Mouse (Mus musculus) macrophage (primary cell): ENCODE results near the gene Tkfc. TPM values are rescaled to one million over a fixed set of nuclear protein-coding genes. Genes with fewer than 3 reads are reported as not detected.
A peak's percentile ranks its signal among the peaks of the same experiment; 100 is the strongest.
"Not testable (repeated sequence)": the region's sequence is repeated elsewhere in the genome, so short reads cannot be mapped to it uniquely, and the experiment has no call there.

Experiments
- H3K27ac ChIP-seq: fragments of 350-480 bp; formaldehyde crosslinking; 2 replicates; pipeline ENCODE4 v1.9.0; 2021
- H3K36me3 ChIP-seq: fragments of 350-480 bp; formaldehyde crosslinking; 2 replicates; pipeline ENCODE4 v1.9.0; 2021; ENCODE audit errors: inconsistent target
- H3K4me3 ChIP-seq: fragments of 350-480 bp; formaldehyde crosslinking; 2 replicates; pipeline ENCODE4 v1.9.0; 2021; ENCODE audit errors: inconsistent target
- H3K79me2 ChIP-seq: fragments of 350-480 bp; formaldehyde crosslinking; 2 replicates; pipeline ENCODE4 v1.9.0; 2021; ENCODE audit errors: inconsistent target
- WGBS: methylation state at CpG from one replicate; pipeline ENCODE4 v1.1.7; 2026; ENCODE audit warnings: inconsistent platforms; ENCODE audit not compliant: missing documents; 5-methylcytosine and 5-hydroxymethylcytosine counted together
- polyA plus RNA-seq: library from polyadenylated mRNA; stranded (reverse); fragments of 250-400 nt; gene quantifications from 3 replicates; pipeline ENCODE4 v1.2.4, GENCODE M21; 2018; ENCODE audit warnings: inconsistent platforms

Tkfc gene
- polyA plus RNA-seq, 1 experiment from 2014 or later = 5.9 TPM

GRCm38 (mm10) chr19:10569627-10570026, 35.8 kb downstream of the Tkfc start:
- 96% methylated on average over 6 of the region's 6 CpGs for WGBS
- H3K79me2 ChIP-seq = no peaks in the 10 kb centered on the region
- H3K36me3 ChIP-seq = peaks cover 18% of the 10 kb centered on the region; the same call in 1 of the 2 replicates
- H3K27ac ChIP-seq = no peak overlapping the region
- no peak overlapping the region for H3K4me3 ChIP-seq

- Histone ChIP-seq H3K36me3 (no peaks in the 10 kb centered on the region), H3K79me2 (no peaks in the 10 kb centered on the region), H3K27ac (no peak overlapping the region), H3K4me3 (no peak overlapping the region)
- 69% methylated on average over 4 of the region's 4 CpGs for WGBS
These were observed 40.2 kb downstream of the Tkfc start for GRCm38 (mm10) chr19:10565217-10565616.

- Histone ChIP-seq H3K79me2 (no peaks in the 10 kb centered on the region), H3K36me3 (no peaks in the 10 kb centered on the region), H3K27ac (no peak overlapping the region), H3K4me3 (no peak overlapping the region)
- WGBS = 77% methylated on average over 6 of the region's 6 CpGs
These were observed 41.2 kb downstream of the Tkfc start for GRCm38 (mm10) chr19:10564278-10564677.

- Histone ChIP-seq H3K27ac (no peak overlapping the region), H3K4me3 (no peak overlapping the region), H3K79me2 (no peaks in the 10 kb centered on the region), H3K36me3 (no peaks in the 10 kb centered on the region)
- whole genome bisulfite sequencing = 91% methylated on average over 5 of the region's 5 CpGs
These were observed 43.1 kb downstream of the Tkfc start for GRCm38 (mm10) chr19:10562351-10562750.

- no peaks in the 10 kb centered on the region for H3K36me3 ChIP-seq
- no peaks in the 10 kb centered on the region for H3K79me2 ChIP-seq
- H3K4me3 ChIP-seq = no peak overlapping the region
- no peak overlapping the region for H3K27ac ChIP-seq
- 84% methylated on average over 6 of the region's 6 CpGs for WGBS
These were observed 43.7 kb downstream of the Tkfc start for GRCm38 (mm10) chr19:10561558-10562314.

- WGBS = 76% methylated on average over 4 of the region's 5 CpGs
- Histone ChIP-seq H3K79me2 (no peaks in the 10 kb centered on the region), H3K4me3 (no peak overlapping the region), H3K27ac (no peak overlapping the region), H3K36me3 (no peaks in the 10 kb centered on the region)
These were observed 45.3 kb downstream of the Tkfc start for GRCm38 (mm10) chr19:10560108-10560507.

- not testable (repeated sequence) for H3K4me3 ChIP-seq, H3K79me2 ChIP-seq, H3K36me3 ChIP-seq, H3K27ac ChIP-seq
- WGBS = 73% methylated on average over 4 of the region's 4 CpGs
These were observed 47.5 kb downstream of the Tkfc start for GRCm38 (mm10) chr19:10557837-10558375.

- WGBS = 88% methylated on average over 2 of the region's 2 CpGs
- Histone ChIP-seq H3K36me3 (no peaks in the 10 kb centered on the region), H3K27ac (no peak overlapping the region), H3K4me3 (no peak overlapping the region), H3K79me2 (no peaks in the 10 kb centered on the region)
These were observed 48.0 kb downstream of the Tkfc start for GRCm38 (mm10) chr19:10557430-10557829.

GRCm38 (mm10) chr19:10557001-10557400, 48.5 kb downstream of the Tkfc start:
- WGBS = 82% methylated on average over 2 of the region's 2 CpGs
- no peak overlapping the region for H3K4me3 ChIP-seq
- H3K27ac ChIP-seq = no peak overlapping the region
- no peaks in the 10 kb centered on the region for H3K36me3 ChIP-seq
- no peaks in the 10 kb centered on the region for H3K79me2 ChIP-seq

- H3K27ac ChIP-seq = no peak within 1 kb of the TSS
- H3K79me2 ChIP-seq = no peaks in the 10 kb centered on the region
- no peaks in the 10 kb centered on the region for H3K36me3 ChIP-seq
- 2% methylated on average over 43 of the region's 43 CpGs for WGBS
- peak within 1 kb of the TSS; percentile 58 for H3K4me3 ChIP-seq
These were observed 49.6 kb downstream of the Tkfc start, which contains the start of gene Tmem216 for GRCm38 (mm10) chr19:10555624-10556510. Gene Tmem216 (minus strand): TSS chr19:10556238.

GRCm38 (mm10) chr19:10539454-10539853, 66.0 kb downstream of the Tkfc start:
- WGBS = 89% methylated on average over 5 of the region's 5 CpGs
- Histone ChIP-seq H3K27ac (no peak overlapping the region), H3K4me3 (no peak overlapping the region), H3K36me3 (peaks cover 92% of the 10 kb centered on the region), H3K79me2 (no peaks in the 10 kb centered on the region)

Other genes with a start within 250 kb of the Tkfc start
- gene Syt7, start 216.6 kb downstream of the Tkfc start, polyA plus RNA-seq = not detected in 3 replicates
- 0.09 to 0.19 TPM in 2 of 3 replicates, not detected in the other for gene Lrrc10b, start 148.2 kb downstream of the Tkfc start, polyA plus RNA-seq
- 0.19 TPM in 1 of 3 replicates, not detected in the others for gene Ppp1r32, start 122.7 kb downstream of the Tkfc start, polyA plus RNA-seq
- gene Cpsf7, start 80.4 kb downstream of the Tkfc start, polyA plus RNA-seq = 23.4 to 32.9 TPM (median 25.6 TPM) in 3 replicates
- gene Sdhaf2, start 79.5 kb downstream of the Tkfc start, polyA plus RNA-seq = 47.5 to 57.7 TPM (median 49.5 TPM) in 3 replicates
- 1.4 to 5.1 TPM (median 2.8 TPM) in 3 replicates for gene Tmem216, start 49.4 kb downstream of the Tkfc start, polyA plus RNA-seq
- 12.4 to 32.0 TPM (median 13.9 TPM) in 3 replicates for gene Cyb561a3, start 28.5 kb downstream of the Tkfc start, polyA plus RNA-seq
- gene Tmem138, start 28.3 kb downstream of the Tkfc start, polyA plus RNA-seq = 3.3 to 5.6 TPM (median 3.4 TPM) in 3 replicates
- 113 to 146 TPM (median 129 TPM) in 3 replicates for gene Ddb1, start 327 bp downstream of the Tkfc start, polyA plus RNA-seq
- gene Vwce, start 28.6 kb upstream of the Tkfc start, polyA plus RNA-seq = not detected in 3 replicates
- gene Pga5, start 72.4 kb upstream of the Tkfc start, polyA plus RNA-seq = not detected in 3 replicates
- gene Vps37c, start 83.1 kb upstream of the Tkfc start, polyA plus RNA-seq = 24.0 to 32.2 TPM (median 24.1 TPM) in 3 replicates
- gene Cd5, start 133.3 kb upstream of the Tkfc start, polyA plus RNA-seq = 0.20 to 0.54 TPM (median 0.42 TPM) in 3 replicates
- 0.06 to 0.12 TPM in 2 of 3 replicates, not detected in the other for gene Cd6, start 224.4 kb upstream of the Tkfc start, polyA plus RNA-seq
- gene Slc15a3, start 234.1 kb upstream of the Tkfc start, polyA plus RNA-seq = 344 to 583 TPM (median 414 TPM) in 3 replicates